Mouse (Mus musculus): Measurements from ENCODE around the gene Zcchc17. TPM values are rescaled to one million over a fixed set of nuclear protein-coding genes. Genes with fewer than 3 reads are reported as not detected.

The Zcchc17 gene
- polyA plus RNA-seq, 1 experiment from 2014 or later = 97.0 TPM

- Histone ChIP-seq H3K27me3 (ENCODE audit: control insufficient read depth, insufficient read depth, low read length) (no peaks in the 10 kb centered on the region), H3K27ac (ENCODE audit: low read depth, low read length) (peak overlapping the region; percentile 69; the same call in 1 of the 2 replicates), H3K9ac (replicated peaks; ENCODE audit: low read depth, low read length) (peak overlapping the region; percentile 78), H3K4me2 (ENCODE audit: low read depth, low read length) (peak overlapping the region; percentile 66), H3K36me3 (ENCODE audit: control insufficient read depth, insufficient read depth, low read length) (peaks cover 20% of the 10 kb centered on the region), H3K9me3 (ENCODE audit: control insufficient read depth, low read length) (no peaks in the 10 kb centered on the region), H3K4me3 (ENCODE audit: low read depth, low read length) (peak overlapping the region; percentile 89), H3K4me1 (ENCODE audit: control insufficient read depth, insufficient read depth, low read length) (peaks cover 14% of the 10 kb centered on the region)
- 0 out of 2 replicates have a peak, but pooled peaks have one; percentile 29 for ATAC-seq (ENCODE audit: low read depth)
- WGBS = 1% methylated on average over 19 of the region's 19 CpGs
Observed at GRCm38 (mm10) chr4:130360238-130360590, 471 bp upstream of the Zcchc17 start.

- ATAC-seq (ENCODE audit: low read depth) = no peak
- Histone ChIP-seq H3K27ac (ENCODE audit: low read depth, low read length) (no peak overlapping the region), H3K4me3 (ENCODE audit: low read depth, low read length) (no peak overlapping the region), H3K4me2 (ENCODE audit: low read depth, low read length) (no peak overlapping the region), H3K9ac (replicated peaks; ENCODE audit: low read depth, low read length) (no peak overlapping the region), H3K27me3 (ENCODE audit: control insufficient read depth, insufficient read depth, low read length) (no peaks in the 10 kb centered on the region), H3K36me3 (ENCODE audit: control insufficient read depth, insufficient read depth, low read length) (peaks cover 4% of the 10 kb centered on the region; the same call in 1 of the 2 replicates), H3K4me1 (ENCODE audit: control insufficient read depth, insufficient read depth, low read length) (peaks cover 14% of the 10 kb centered on the region), H3K9me3 (ENCODE audit: control insufficient read depth, low read length) (no peaks in the 10 kb centered on the region)
Observed at GRCm38 (mm10) chr4:130357946-130358345, 1.8 kb downstream of the Zcchc17 start.

GRCm38 (mm10) chr4:130352588-130352987 is 7.2 kb downstream of the Zcchc17 start:
- 93% methylated on average over 7 of the region's 7 CpGs for WGBS
- Histone ChIP-seq H3K36me3 (ENCODE audit: control insufficient read depth, insufficient read depth, low read length) (peaks cover 40% of the 10 kb centered on the region), H3K9me3 (ENCODE audit: control insufficient read depth, low read length) (no peaks in the 10 kb centered on the region), H3K9ac (replicated peaks; ENCODE audit: low read depth, low read length) (no peak overlapping the region), H3K27me3 (ENCODE audit: control insufficient read depth, insufficient read depth, low read length) (no peaks in the 10 kb centered on the region), H3K4me3 (ENCODE audit: low read depth, low read length) (no peak overlapping the region), H3K4me1 (ENCODE audit: control insufficient read depth, insufficient read depth, low read length) (no peaks in the 10 kb centered on the region), H3K4me2 (ENCODE audit: low read depth, low read length) (no peak overlapping the region), H3K27ac (ENCODE audit: low read depth, low read length) (no peak overlapping the region)
- ATAC-seq (ENCODE audit: low read depth) = no peak

GRCm38 (mm10) chr4:130350690-130351422 is 8.9 kb downstream of the Zcchc17 start:
- H3K9ac ChIP-seq (replicated peaks; ENCODE audit: low read depth, low read length) = no peak overlapping the region
- no peak overlapping the region for H3K27ac ChIP-seq (ENCODE audit: low read depth, low read length)
- no peaks in the 10 kb centered on the region for H3K4me1 ChIP-seq (ENCODE audit: control insufficient read depth, insufficient read depth, low read length)
- H3K36me3 ChIP-seq (ENCODE audit: control insufficient read depth, insufficient read depth, low read length) = peaks cover 41% of the 10 kb centered on the region
- H3K4me3 ChIP-seq (ENCODE audit: low read depth, low read length) = no peak overlapping the region
- H3K9me3 ChIP-seq (ENCODE audit: control insufficient read depth, low read length) = no peaks in the 10 kb centered on the region
- 77% methylated on average over 16 of the region's 16 CpGs for WGBS
- no peak overlapping the region for H3K4me2 ChIP-seq (ENCODE audit: low read depth, low read length)
- no peaks in the 10 kb centered on the region for H3K27me3 ChIP-seq (ENCODE audit: control insufficient read depth, insufficient read depth, low read length)
- ATAC-seq (ENCODE audit: low read depth) = no peak

GRCm38 (mm10) chr4:130349666-130350065 is 10.1 kb downstream of the Zcchc17 start:
- Histone ChIP-seq H3K4me1 (ENCODE audit: control insufficient read depth, insufficient read depth, low read length) (no peaks in the 10 kb centered on the region), H3K4me2 (ENCODE audit: low read depth, low read length) (no peak overlapping the region), H3K9ac (replicated peaks; ENCODE audit: low read depth, low read length) (no peak overlapping the region), H3K27ac (ENCODE audit: low read depth, low read length) (no peak overlapping the region), H3K27me3 (ENCODE audit: control insufficient read depth, insufficient read depth, low read length) (no peaks in the 10 kb centered on the region), H3K9me3 (ENCODE audit: control insufficient read depth, low read length) (no peaks in the 10 kb centered on the region), H3K4me3 (ENCODE audit: low read depth, low read length) (no peak overlapping the region), H3K36me3 (ENCODE audit: control insufficient read depth, insufficient read depth, low read length) (peaks cover 43% of the 10 kb centered on the region)
- no peak for ATAC-seq (ENCODE audit: low read depth)
- WGBS = 95% methylated on average over 6 of the region's 6 CpGs

GRCm38 (mm10) chr4:130341691-130342090 is 18.1 kb downstream of the Zcchc17 start:
- Histone ChIP-seq H3K27me3 (ENCODE audit: control insufficient read depth, insufficient read depth, low read length) (no peaks in the 10 kb centered on the region), H3K4me1 (ENCODE audit: control insufficient read depth, insufficient read depth, low read length) (no peaks in the 10 kb centered on the region), H3K27ac (ENCODE audit: low read depth, low read length) (no peak overlapping the region), H3K36me3 (ENCODE audit: control insufficient read depth, insufficient read depth, low read length) (peaks cover 23% of the 10 kb centered on the region; the same call in 1 of the 2 replicates), H3K4me3 (ENCODE audit: low read depth, low read length) (no peak overlapping the region), H3K9ac (replicated peaks; ENCODE audit: low read depth, low read length) (no peak overlapping the region), H3K4me2 (ENCODE audit: low read depth, low read length) (no peak overlapping the region), H3K9me3 (ENCODE audit: control insufficient read depth, low read length) (no peaks in the 10 kb centered on the region)
- WGBS = 27% methylated on average over 4 of the region's 4 CpGs
- ATAC-seq (ENCODE audit: low read depth) = no peak

GRCm38 (mm10) chr4:130335867-130336266 is 23.9 kb downstream of the Zcchc17 start:
- H3K9me3 ChIP-seq (ENCODE audit: control insufficient read depth, low read length) = no peaks in the 10 kb centered on the region
- no peaks in the 10 kb centered on the region for H3K27me3 ChIP-seq (ENCODE audit: control insufficient read depth, insufficient read depth, low read length)
- 94% methylated on average over 5 of the region's 5 CpGs for WGBS
- H3K36me3 ChIP-seq (ENCODE audit: control insufficient read depth, insufficient read depth, low read length) = peaks cover 23% of the 10 kb centered on the region; the same call in 1 of the 2 replicates
- H3K9ac ChIP-seq (replicated peaks; ENCODE audit: low read depth, low read length) = no peak overlapping the region
- no peaks in the 10 kb centered on the region for H3K4me1 ChIP-seq (ENCODE audit: control insufficient read depth, insufficient read depth, low read length)
- H3K4me3 ChIP-seq (ENCODE audit: low read depth, low read length) = no peak overlapping the region
- no peak overlapping the region for H3K27ac ChIP-seq (ENCODE audit: low read depth, low read length)
- ATAC-seq (ENCODE audit: low read depth) = no peak
- H3K4me2 ChIP-seq (ENCODE audit: low read depth, low read length) = no peak overlapping the region

- Histone ChIP-seq H3K9ac (replicated peaks; ENCODE audit: low read depth, low read length) (no peak overlapping the region), H3K4me2 (ENCODE audit: low read depth, low read length) (no peak overlapping the region), H3K36me3 (ENCODE audit: control insufficient read depth, insufficient read depth, low read length) (peaks cover 32% of the 10 kb centered on the region), H3K4me1 (ENCODE audit: control insufficient read depth, insufficient read depth, low read length) (no peaks in the 10 kb centered on the region), H3K4me3 (ENCODE audit: low read depth, low read length) (no peak overlapping the region), H3K27me3 (ENCODE audit: control insufficient read depth, insufficient read depth, low read length) (no peaks in the 10 kb centered on the region), H3K27ac (ENCODE audit: low read depth, low read length) (no peak overlapping the region), H3K9me3 (ENCODE audit: control insufficient read depth, low read length) (no peaks in the 10 kb centered on the region)
- WGBS = 81% methylated on average over 9 of the region's 9 CpGs
- ATAC-seq (ENCODE audit: low read depth) = no peak
Observed at GRCm38 (mm10) chr4:130327366-130327765, 32.4 kb downstream of the Zcchc17 start.

- no peak overlapping the region for H3K9ac ChIP-seq (replicated peaks; ENCODE audit: low read depth, low read length)
- H3K36me3 ChIP-seq (ENCODE audit: control insufficient read depth, insufficient read depth, low read length) = peaks cover 33% of the 10 kb centered on the region
- no peak overlapping the region for H3K4me2 ChIP-seq (ENCODE audit: low read depth, low read length)
- H3K27me3 ChIP-seq (ENCODE audit: control insufficient read depth, insufficient read depth, low read length) = no peaks in the 10 kb centered on the region
- no peak overlapping the region for H3K4me3 ChIP-seq (ENCODE audit: low read depth, low read length)
- ATAC-seq (ENCODE audit: low read depth) = no peak
- WGBS = 97% methylated on average over 2 of the region's 2 CpGs
- H3K9me3 ChIP-seq (ENCODE audit: control insufficient read depth, low read length) = no peaks in the 10 kb centered on the region
- no peaks in the 10 kb centered on the region for H3K4me1 ChIP-seq (ENCODE audit: control insufficient read depth, insufficient read depth, low read length)
- no peak overlapping the region for H3K27ac ChIP-seq (ENCODE audit: low read depth, low read length)
Observed at GRCm38 (mm10) chr4:130325446-130325845, 34.3 kb downstream of the Zcchc17 start.

Measured in neural tube, embryonic 14.5 days (tissue).